Mouse (Mus musculus) CH12.LX (cell line): ENCODE data around the gene Rpl23. TPM values are rescaled to one million over a fixed set of nuclear protein-coding genes. Genes with fewer than 3 reads are reported as not detected.

Source experiments
- DNase-seq: peaks from one replicate; pipeline ENCODE4 v3.0.0-alpha.2; 2013; ENCODE audit errors: extremely low read depth
- H3K27ac ChIP-seq: 2 replicates; pipeline ENCODE4 v1.5.1; 2012; ENCODE audit warnings: low read depth, mild to moderate bottlenecking, control low read depth, moderate library complexity; ENCODE audit not compliant: insufficient read depth
- H3K27me3 ChIP-seq: replicated peaks from 2 replicates; pipeline ENCODE3; 2012; ENCODE audit warnings: inconsistent platforms
- H3K36me3 ChIP-seq, 2 experiments: replicated peaks in 1 of 2; 2 replicates each; pipeline versions ENCODE3 to v1.6.1; 2012; ENCODE audit warnings: inconsistent platforms in 1 of 2, low read length in 1 of 2, mild to moderate bottlenecking in 1 of 2, mixed read lengths in 1 of 2, moderate library complexity in 1 of 2; ENCODE audit not compliant: control insufficient read depth in 1 of 2, insufficient read depth in 1 of 2
- H3K4me1 ChIP-seq, 2 experiments: 2 replicates each; pipeline ENCODE4 v1.6.1; 2012; ENCODE audit warnings: inconsistent platforms in 1 of 2, moderate library complexity in 1 of 2; ENCODE audit not compliant: insufficient read depth in 2 of 2, control insufficient read depth in 1 of 2
- H3K4me2 ChIP-seq: 2 replicates; pipeline ENCODE4 v1.6.1; 2012; ENCODE audit warnings: low read depth, mild to moderate bottlenecking, control low read depth; ENCODE audit not compliant: poor library complexity, insufficient read depth, severe bottlenecking
- H3K4me3 ChIP-seq, 3 experiments: fragments of 150-350 bp in 1 of 3; sonication (generic) in 1 of 3; replicated peaks in 1 of 3; 2 replicates each; pipeline versions ENCODE3 to v1.5.1; 2011 to 2012; ENCODE audit warnings: low read depth in 2 of 3, low read length in 2 of 3, mild to moderate bottlenecking in 2 of 3, moderate library complexity in 2 of 3, control low read depth in 1 of 3, improper control_type of control experiment in 1 of 3, inconsistent platforms in 1 of 3, mixed read lengths in 1 of 3; ENCODE audit not compliant: poor library complexity in 1 of 3
- H3K79me2 ChIP-seq: replicated peaks from 2 replicates; pipeline ENCODE4 v1.6.1; 2012; ENCODE audit warnings: mild to moderate bottlenecking, moderate library complexity; ENCODE audit not compliant: control insufficient read depth, poor library complexity, insufficient read depth, severe bottlenecking; ENCODE audit errors: extremely low read depth
- H3K9ac ChIP-seq: 2 replicates; pipeline ENCODE4 v1.6.1; 2012; ENCODE audit warnings: low read depth, mild to moderate bottlenecking, control low read depth, moderate library complexity; ENCODE audit not compliant: insufficient read depth
- H3K9me3 ChIP-seq: replicated peaks from 2 replicates; pipeline ENCODE3; 2012; ENCODE audit warnings: low read length, inconsistent platforms, mixed read lengths
- BHLHE40 ChIP-seq: IDR thresholded peaks from 2 replicates; pipeline ENCODE4 v1.6.1; 2011; ENCODE audit warnings: mild to moderate bottlenecking, low read depth, low read length, improper control_type of control experiment
- CHD1 ChIP-seq: IDR thresholded peaks from 2 replicates; pipeline ENCODE4 v1.6.1; 2012; ENCODE audit warnings: low read depth, low read length, improper control_type of control experiment, inconsistent platforms
- E2F4 ChIP-seq: IDR thresholded peaks from 2 replicates; pipeline ENCODE4 v1.6.1; 2011; ENCODE audit warnings: low read depth, low read length, improper control_type of control experiment; ENCODE audit not compliant: insufficient replicate concordance
- ELF1 ChIP-seq: IDR thresholded peaks from 2 replicates; pipeline ENCODE4 v1.6.1; 2014; ENCODE audit warnings: low read depth, mild to moderate bottlenecking, inconsistent platforms, low read length, improper control_type of control experiment
- EP300 ChIP-seq: IDR thresholded peaks from 2 replicates; pipeline ENCODE4 v1.6.1; 2011; ENCODE audit warnings: low read length, improper control_type of control experiment
- ETS1 ChIP-seq: conservative IDR thresholded peaks from 2 replicates; pipeline ENCODE4 v1.6.1; 2012; ENCODE audit warnings: low read depth, mild to moderate bottlenecking, inconsistent platforms, low read length, improper control_type of control experiment, moderate library complexity
- GABPA ChIP-seq: IDR thresholded peaks from 2 replicates; pipeline ENCODE4 v1.6.1; 2012; ENCODE audit warnings: low read depth, low read length, improper control_type of control experiment, inconsistent platforms; ENCODE audit not compliant: insufficient replicate concordance
- HCFC1 ChIP-seq: IDR thresholded peaks from 2 replicates; pipeline ENCODE4 v1.6.1; 2012; ENCODE audit warnings: low read depth, mild to moderate bottlenecking, inconsistent platforms, low read length, improper control_type of control experiment
- IRF4 ChIP-seq: IDR thresholded peaks from 2 replicates; pipeline ENCODE4 v1.6.1; 2014; ENCODE audit warnings: low read depth, mild to moderate bottlenecking, inconsistent platforms, low read length, improper control_type of control experiment
- JUND ChIP-seq: conservative IDR thresholded peaks from 2 replicates; pipeline ENCODE4 v1.6.1; 2011; ENCODE audit warnings: low read depth, low read length, improper control_type of control experiment
- KAT2A ChIP-seq: IDR thresholded peaks from 2 replicates; pipeline ENCODE4 v1.6.1; 2012; ENCODE audit warnings: low read length, improper control_type of control experiment, inconsistent platforms; ENCODE audit not compliant: insufficient replicate concordance
- MAFK ChIP-seq: IDR thresholded peaks from 2 replicates; pipeline ENCODE4 v1.6.1; 2011; ENCODE audit warnings: low read length, improper control_type of control experiment; ENCODE audit not compliant: insufficient replicate concordance
- MAX ChIP-seq: IDR thresholded peaks from 2 replicates; pipeline ENCODE4 v1.6.1; 2011; ENCODE audit warnings: low read length, improper control_type of control experiment
- MAZ ChIP-seq: IDR thresholded peaks from 2 replicates; pipeline ENCODE4 v1.6.1; 2012; ENCODE audit warnings: low read depth, mild to moderate bottlenecking, inconsistent platforms, low read length, improper control_type of control experiment, moderate library complexity
- MXI1 ChIP-seq: IDR thresholded peaks from 2 replicates; pipeline ENCODE4 v1.6.1; 2011; ENCODE audit warnings: mild to moderate bottlenecking, low read depth, low read length, improper control_type of control experiment
- MYC ChIP-seq: IDR thresholded peaks from 2 replicates; pipeline ENCODE4 v1.6.1; 2011; ENCODE audit warnings: low read depth, mild to moderate bottlenecking, improper control_type of control experiment, low read length
- NELFE ChIP-seq: IDR thresholded peaks from 2 replicates; pipeline ENCODE4 v1.6.1; 2011; ENCODE audit warnings: low read depth, low read length, improper control_type of control experiment
- NRF1 ChIP-seq: IDR thresholded peaks from 2 replicates; pipeline ENCODE4 v1.6.1; 2014; ENCODE audit warnings: low read depth, mild to moderate bottlenecking, inconsistent platforms, low read length, improper control_type of control experiment, moderate library complexity
- PAX5 ChIP-seq: IDR thresholded peaks from 2 replicates; pipeline ENCODE4 v1.6.1; 2012; ENCODE audit warnings: low read length, inconsistent platforms, mixed read lengths
- POLR2A ChIP-seq: IDR thresholded peaks from 2 replicates; pipeline ENCODE4 v1.6.1; 2011; ENCODE audit warnings: low read depth, mild to moderate bottlenecking, improper control_type of control experiment, low read length
- POLR2AphosphoS2 ChIP-seq: IDR thresholded peaks from 2 replicates; pipeline ENCODE4 v1.6.1; 2011; ENCODE audit warnings: low read depth, low read length, improper control_type of control experiment
- SIN3A ChIP-seq: IDR thresholded peaks from 2 replicates; pipeline ENCODE4 v1.6.1; 2012; ENCODE audit warnings: low read length, improper control_type of control experiment, inconsistent platforms
- SMC3 ChIP-seq: IDR thresholded peaks from 2 replicates; pipeline ENCODE4 v1.6.1; 2011; ENCODE audit warnings: low read depth, low read length, improper control_type of control experiment
- TBP ChIP-seq: conservative IDR thresholded peaks from 2 replicates; pipeline ENCODE4 v1.6.1; 2011; ENCODE audit warnings: low read depth, low read length, improper control_type of control experiment
- TCF12 ChIP-seq: IDR thresholded peaks from 2 replicates; pipeline ENCODE4 v1.6.1; 2014; ENCODE audit warnings: low read depth, mild to moderate bottlenecking, inconsistent platforms, low read length, improper control_type of control experiment
- UBTF ChIP-seq: IDR thresholded peaks from 2 replicates; pipeline ENCODE4 v1.6.1; 2012; ENCODE audit warnings: low read depth, mild to moderate bottlenecking, inconsistent platforms, low read length, improper control_type of control experiment, moderate library complexity
- USF2 ChIP-seq: conservative IDR thresholded peaks from 2 replicates; pipeline ENCODE4 v1.6.1; 2011; ENCODE audit warnings: low read depth, low read length, improper control_type of control experiment
- ZC3H11A ChIP-seq: IDR thresholded peaks from 2 replicates; pipeline ENCODE4 v1.6.1; 2012; ENCODE audit warnings: low read depth, mild to moderate bottlenecking, inconsistent platforms, low read length, improper control_type of control experiment
- ZKSCAN1 ChIP-seq: IDR thresholded peaks from 2 replicates; pipeline ENCODE4 v1.6.1; 2012; ENCODE audit warnings: low read depth, inconsistent platforms, low read length, improper control_type of control experiment, borderline replicate concordance
- ZMIZ1 ChIP-seq: IDR thresholded peaks from 2 replicates; pipeline ENCODE4 v1.6.1; 2012; ENCODE audit warnings: low read depth, mild to moderate bottlenecking, inconsistent platforms, low read length, improper control_type of control experiment
- ZNF384 ChIP-seq: IDR thresholded peaks from 2 replicates; pipeline ENCODE4 v1.6.1; 2012; ENCODE audit warnings: low read depth, low read length, improper control_type of control experiment, inconsistent platforms
- dilution Hi-C: fragments of 300-500 bp; cut with MboI; formaldehyde crosslinking; loops from 2 replicates; pipeline ENCODE4 v1.14.3; 2020; ENCODE audit warnings: low sequenced_read_pairs; ENCODE audit not compliant: extremely low pct_unique_long_range_greater_than_20kb, extremely low pct_ligation_motif_present
- in situ Hi-C: fragments of 300-500 bp; cut with MboI; formaldehyde crosslinking; loops from 3 replicates; pipeline ENCODE4 v1.14.3; 2019; ENCODE audit warnings: low sequenced_read_pairs, low pct_ligation_motif_present, low pct_unique_long_range_greater_than_20kb, mixed read lengths
- polyA plus RNA-seq: library from polyadenylated mRNA; unstranded; fragments of >175 nt; gene quantifications from 2 replicates; pipeline ENCODE4 v1.2.1, GENCODE M21; 2012; ENCODE audit warnings: low read depth; ENCODE audit not compliant: insufficient read length
- total RNA-seq, 2 experiments: library from RNA; depleted of rRNA; stranded (reverse); fragments of 300-350 nt in 1 of 2; fragments of >200 nt in 1 of 2; gene quantifications; 2 replicates each; pipeline ENCODE4 v1.2.3; 2012 to 2014

The Rpl23 gene
- total and polyA plus RNA-seq, 3 experiments: 1,387 to 2,073 (median 1,878) TPM

- Histone ChIP-seq H3K79me2 (peaks cover 19% of the 10 kb centered on the region), H3K9me3 (no peaks in the 10 kb centered on the region), H3K4me1 (peaks cover 6 to 27% of the 10 kb centered on the region in 2 experiments), H3K27me3 (no peaks in the 10 kb centered on the region), H3K27ac (no peak overlapping the region), H3K4me2 (peak overlapping the region; percentile 58), H3K9ac (no peak overlapping the region; the same call in 1 of the 2 replicates), H3K4me3 (peak overlapping the region; percentile 24 to 73 (median 58)), H3K36me3 (peaks cover 27 to 52% of the 10 kb centered on the region in 2 experiments)
- dilution Hi-C loops: no loop called here
- in situ Hi-C loops: no loop called here
- peak; percentile 15; the same call in 1 of the 2 replicates for TF ChIP-seq POLR2A
- no peak for TF ChIP-seq ZKSCAN1
- no peak for DNase-seq
Observed at GRCm38 (mm10) chr11:97745331-97745721, 36.9 kb downstream of the Rpl23 start.

GRCm38 (mm10) chr11:97744718-97745330, 37.4 kb downstream of the Rpl23 start:
- H3K36me3 ChIP-seq: peaks cover 24 to 52% of the 10 kb centered on the region in 2 experiments
- H3K9me3 ChIP-seq: no peaks in the 10 kb centered on the region
- H3K27ac ChIP-seq: peak overlapping the region; percentile 59
- no peaks in the 10 kb centered on the region for H3K27me3 ChIP-seq
- peaks cover 23% of the 10 kb centered on the region for H3K79me2 ChIP-seq
- H3K4me1 ChIP-seq: peaks cover 6 to 31% of the 10 kb centered on the region in 2 experiments
- H3K4me3 ChIP-seq: peak overlapping the region; percentile 58 to 81 (median 79)
- peak overlapping the region; percentile 95 for H3K9ac ChIP-seq
- in situ Hi-C loops: no loop called here
- peak overlapping the region; percentile 58 for H3K4me2 ChIP-seq
- dilution Hi-C loops: no loop called here
- peak; percentile 100 for DNase-seq
- TF ChIP-seq TCF12: peak; percentile 63; the same call in 1 of the 2 replicates
- no peak; the same call in 1 of the 2 replicates for TF ChIP-seq UBTF
- TF ChIP-seq CHD1: peak; percentile 96
- TF ChIP-seq TBP: peak; percentile 57; the same call in 1 of the 2 replicates
- TF ChIP-seq BHLHE40: peak; percentile 23; the same call in 1 of the 2 replicates
- TF ChIP-seq POLR2A: peak; percentile 83
- peak; percentile 83 for TF ChIP-seq MAX
- peak; percentile 73 for TF ChIP-seq NELFE
- no peak; the same call in 1 of the 2 replicates for TF ChIP-seq MXI1
- TF ChIP-seq SIN3A: peak; percentile 71
- no peak for TF ChIP-seq MAFK
- no peak for TF ChIP-seq PAX5
- 0 out of 2 replicates have a peak, but pooled peaks have one; percentile 33 for TF ChIP-seq KAT2A
- TF ChIP-seq HCFC1: peak; percentile 66
- peak; percentile 86; the same call in 1 of the 2 replicates for TF ChIP-seq E2F4
- TF ChIP-seq JUND: no peak
- TF ChIP-seq SMC3: no peak
- TF ChIP-seq ZNF384: no peak
- TF ChIP-seq NRF1: peak; percentile 60
- no peak for TF ChIP-seq USF2
- peak; percentile 76 for TF ChIP-seq ZMIZ1
- peak; percentile 85 for TF ChIP-seq ELF1
- no peak for TF ChIP-seq ZC3H11A
- TF ChIP-seq ETS1: peak; percentile 51
- TF ChIP-seq MYC: peak; percentile 79; the same call in 1 of the 2 replicates
- TF ChIP-seq MAZ: peak; percentile 89
- no peak for TF ChIP-seq ZKSCAN1
- no peak; the same call in 1 of the 2 replicates for TF ChIP-seq EP300
- TF ChIP-seq POLR2AphosphoS2: peak; percentile 92
- TF ChIP-seq GABPA: no peak
- TF ChIP-seq IRF4: peak; percentile 78
